Mouse (Mus musculus) pancreas, adult 10 weeks (tissue): ENCODE measurements around the gene Fzd10. TPM values are rescaled to one million over a fixed set of nuclear protein-coding genes. Genes with fewer than 3 reads are reported as not detected.

Source experiments
- polyA plus RNA-seq: library from polyadenylated mRNA; stranded (reverse); fragments of 350-450 nt; fragmentation: Illumina TruSeq; extraction: RNeasy Lipid Tissue Mini Kit (QIAGEN cat#74804); gene quantifications from one replicate; pipeline ENCODE4 v1.2.3, GENCODE M21; 2015; ENCODE audit warnings: low read depth, low replicate concordance; ENCODE audit not compliant: insufficient read depth

Fzd10 gene
- not detected for polyA plus RNA-seq

GRCm38 (mm10) chr5:128600072-128601021 lies at the start of gene Fzd10:
Gene Fzd10 (plus strand): TSS chr5:128600844.

Other genes starting within 250 kb of the Fzd10 start
- not detected for gene Tmem132d, start 167.8 kb upstream of the Fzd10 start, polyA plus RNA-seq
- gene Piwil1, start 101.7 kb downstream of the Fzd10 start, polyA plus RNA-seq, result not detected